Mouse (Mus musculus) left cerebral cortex, postnatal 36 days (tissue): ENCODE results near the gene D1Pas1. TPM values are rescaled to one million over a fixed set of nuclear protein-coding genes. Genes with fewer than 3 reads are reported as not detected.

ENCODE experiments used
- DNase-seq, 2 experiments: peaks; one replicate each; pipeline ENCODE4 v3.0.0; 2021 to 2022; ENCODE audit warnings: low spot score in 2 of 2, mixed read lengths in 1 of 2
- intact Hi-C: fragments of 180-260 bp; cut with DNase I; formaldehyde crosslinking; loops from one replicate; pipeline ENCODE4 v1.15.1; 2025
- total RNA-seq, 2 experiments: library from RNA; stranded (reverse); gene quantifications; 2 replicates each; pipeline ENCODE4 v1.2.3; 2021

Gene D1Pas1
- total RNA-seq, result not detected

DNA sequence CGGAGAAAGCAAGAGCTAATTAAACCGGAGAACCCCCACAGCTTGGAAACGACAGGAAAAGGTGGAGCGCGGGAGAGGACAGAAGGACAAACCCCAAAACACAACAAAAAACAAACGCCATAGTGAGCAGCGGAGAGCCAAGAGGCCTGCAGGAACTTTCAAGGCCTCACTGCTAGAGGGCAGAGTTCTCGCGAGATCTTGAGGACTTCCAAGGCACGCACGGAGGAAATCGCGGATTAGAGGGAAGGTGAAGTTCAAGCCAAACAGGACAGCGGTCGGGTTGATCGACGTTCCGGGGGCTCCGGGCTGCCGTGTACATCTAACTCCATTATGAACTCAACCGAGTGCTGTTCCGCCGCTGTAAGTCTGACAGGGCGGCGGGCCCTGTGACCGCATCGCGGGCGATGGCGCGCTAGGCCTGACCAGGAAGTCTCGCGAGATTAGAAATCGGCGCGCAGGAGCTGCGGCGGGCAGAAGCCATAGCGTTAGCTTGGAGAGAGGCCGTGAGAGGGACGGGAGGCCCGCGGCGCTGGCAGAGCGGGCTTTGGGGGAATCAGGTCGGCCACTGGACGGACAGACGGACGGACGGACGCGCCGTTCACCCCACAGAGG lies at the start of gene D1Pas1:
Gene D1Pas1, plus strand, starts transcription at position 216 of the 612 bp plus-strand sequence.
- no peak for DNase-seq
- intact Hi-C loops, result no loop called here

DNA sequence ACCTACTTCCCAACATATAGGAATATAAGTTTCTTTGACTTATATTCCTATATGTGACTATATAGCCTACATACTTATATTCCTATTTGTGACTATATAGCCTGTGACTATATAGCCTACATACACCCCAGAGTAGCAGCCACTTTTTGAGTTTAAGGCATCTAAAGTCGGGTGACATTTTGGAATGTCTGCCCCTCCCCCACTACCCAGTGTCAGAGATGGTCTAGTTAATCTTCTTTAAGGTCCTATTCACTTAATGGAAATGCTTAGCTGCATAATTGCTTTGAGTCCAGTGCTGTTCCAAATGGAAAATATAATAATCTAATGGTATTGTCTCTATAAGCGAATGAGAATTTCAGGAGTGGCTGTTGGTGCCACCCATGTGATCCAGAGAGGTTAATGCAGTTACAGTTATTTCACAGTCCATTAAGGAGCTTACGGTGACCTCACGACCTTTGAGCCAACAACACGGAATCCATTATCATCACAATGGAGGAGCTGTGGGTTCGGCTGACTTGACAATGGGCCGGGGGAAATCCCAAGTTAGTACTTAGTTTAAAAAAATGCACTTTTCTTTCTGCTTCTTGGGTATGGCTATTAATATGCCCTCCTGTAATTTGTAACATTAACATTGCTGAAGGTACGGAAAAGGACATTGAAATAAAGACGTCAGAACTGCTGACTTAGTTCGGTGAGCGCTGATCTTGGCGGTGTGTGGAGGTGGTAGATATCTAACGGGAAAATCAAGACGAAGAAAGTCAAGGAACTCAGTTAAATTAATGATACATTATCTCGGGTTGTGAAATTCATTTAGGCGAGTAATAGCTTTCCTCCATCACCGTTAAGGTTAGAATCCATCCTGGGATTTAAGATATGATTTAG lies 44.5 kb upstream of the D1Pas1 start:
- intact Hi-C loops, result no loop called here
- no peak for DNase-seq

DNA sequence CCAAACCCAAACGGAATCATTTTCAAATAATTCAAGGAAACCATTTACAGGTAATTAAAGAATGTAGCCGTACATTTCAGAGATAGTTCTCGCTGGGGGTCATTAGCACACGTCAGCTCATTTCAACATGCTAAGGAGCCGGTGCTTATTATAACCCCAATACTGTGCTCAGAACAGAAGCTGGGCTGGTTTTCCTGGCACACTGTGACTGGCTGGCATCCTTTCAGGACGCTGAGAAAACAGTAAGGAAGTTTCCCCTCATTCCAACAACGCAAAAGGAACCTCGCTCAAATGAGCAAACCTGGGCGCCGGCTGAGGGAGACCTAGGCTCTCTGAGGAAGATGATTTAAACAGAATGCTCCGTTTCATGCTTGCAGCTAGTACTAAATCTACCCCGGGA lies 43.2 kb upstream of the D1Pas1 start:
- intact Hi-C loops, result no loop called here
- no peak for DNase-seq

DNA sequence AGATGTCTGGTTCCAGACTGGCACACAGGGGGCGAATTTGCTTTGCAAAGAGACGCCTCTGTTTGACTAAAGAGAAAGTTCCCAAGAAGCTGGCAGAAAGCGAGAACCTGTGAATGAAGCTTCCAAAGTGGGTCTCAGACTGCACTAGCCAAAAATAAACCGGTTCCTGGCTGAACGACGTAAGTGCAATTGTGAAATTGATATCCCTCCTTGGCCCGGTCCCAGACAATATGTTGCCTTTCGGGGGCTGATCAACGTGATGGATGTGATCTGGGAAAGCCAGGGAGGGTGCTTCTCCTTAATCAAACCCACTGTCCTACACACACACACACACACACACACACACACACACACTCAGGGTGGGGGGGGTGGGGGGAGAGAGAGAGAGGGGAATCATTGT lies 41.8 kb upstream of the D1Pas1 start:
- intact Hi-C loops, result no loop called here
- DNase-seq, result no peak

DNA sequence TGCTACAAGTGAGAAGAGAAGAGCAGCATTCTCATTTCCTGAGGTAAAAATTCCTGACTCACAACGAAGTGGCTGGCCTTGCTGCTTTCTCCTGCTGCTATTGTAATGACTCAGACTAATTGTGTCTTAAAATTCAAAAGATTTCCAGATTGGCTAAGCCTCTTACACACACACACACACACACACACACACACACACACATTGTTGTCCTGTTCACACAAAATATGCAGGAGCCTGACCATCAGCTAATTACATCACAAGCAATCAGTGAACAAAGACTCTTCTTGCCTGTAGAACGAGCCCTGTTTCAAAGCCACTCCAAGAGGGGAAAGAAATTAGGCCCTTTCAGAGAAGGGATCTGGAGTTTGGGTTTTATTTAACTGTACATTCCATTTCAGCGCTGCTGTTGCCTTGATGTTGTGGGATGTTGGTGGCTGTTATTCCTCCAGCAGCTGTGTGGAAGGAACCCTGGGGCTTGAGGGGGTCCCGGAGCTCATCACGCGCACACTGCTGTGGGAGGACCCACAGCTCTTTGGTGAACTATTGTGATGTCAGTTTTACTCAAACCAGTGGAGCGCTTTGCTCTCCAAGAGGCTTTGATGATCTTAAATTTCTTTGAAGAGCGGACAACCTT lies 40.8 kb upstream of the D1Pas1 start:
- intact Hi-C loops, result no loop called here
- no peak for DNase-seq

DNA sequence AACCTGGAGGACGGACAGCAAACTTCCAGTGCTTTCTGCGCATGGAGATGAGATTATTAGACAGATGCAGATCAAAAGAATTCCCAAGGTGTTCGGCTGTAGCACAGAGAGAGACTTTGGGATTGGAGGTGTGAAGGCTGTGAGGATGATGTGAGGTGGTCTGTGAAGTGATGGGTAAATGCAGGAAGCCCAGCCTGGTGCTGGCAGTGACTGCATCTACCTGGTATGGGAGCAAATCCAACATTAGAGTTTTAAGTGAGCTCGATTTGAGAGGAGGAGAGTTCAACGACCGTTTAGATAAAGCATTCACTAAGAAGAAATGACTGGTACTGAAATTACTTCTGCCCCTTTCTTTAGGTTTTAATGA lies 40.3 kb upstream of the D1Pas1 start:
- intact Hi-C loops, result no loop called here

DNA sequence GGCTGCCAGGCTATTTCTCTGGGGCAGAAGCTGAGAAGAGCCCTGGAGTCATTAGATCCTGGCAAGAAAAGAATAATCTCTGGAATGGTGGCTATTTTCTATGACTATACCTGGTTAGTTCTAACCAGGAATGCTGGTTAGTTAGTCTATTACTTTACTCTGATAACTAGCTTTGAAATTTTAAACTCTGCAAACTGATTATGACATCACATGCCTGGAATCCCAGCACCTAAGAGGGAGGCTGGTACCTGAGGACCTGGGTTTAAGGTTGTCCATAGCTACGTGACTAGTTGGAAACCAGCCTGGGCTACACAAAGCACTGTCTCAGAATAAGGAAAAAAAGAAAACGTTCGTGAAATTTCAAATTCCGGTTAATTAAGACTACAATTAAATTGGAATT lies 39.7 kb upstream of the D1Pas1 start:
- no peak for DNase-seq
- intact Hi-C loops, result no loop called here

More for the DNA sequence above, 40.3 kb upstream of the D1Pas1 start:
- DNase-seq, result no peak

DNA sequence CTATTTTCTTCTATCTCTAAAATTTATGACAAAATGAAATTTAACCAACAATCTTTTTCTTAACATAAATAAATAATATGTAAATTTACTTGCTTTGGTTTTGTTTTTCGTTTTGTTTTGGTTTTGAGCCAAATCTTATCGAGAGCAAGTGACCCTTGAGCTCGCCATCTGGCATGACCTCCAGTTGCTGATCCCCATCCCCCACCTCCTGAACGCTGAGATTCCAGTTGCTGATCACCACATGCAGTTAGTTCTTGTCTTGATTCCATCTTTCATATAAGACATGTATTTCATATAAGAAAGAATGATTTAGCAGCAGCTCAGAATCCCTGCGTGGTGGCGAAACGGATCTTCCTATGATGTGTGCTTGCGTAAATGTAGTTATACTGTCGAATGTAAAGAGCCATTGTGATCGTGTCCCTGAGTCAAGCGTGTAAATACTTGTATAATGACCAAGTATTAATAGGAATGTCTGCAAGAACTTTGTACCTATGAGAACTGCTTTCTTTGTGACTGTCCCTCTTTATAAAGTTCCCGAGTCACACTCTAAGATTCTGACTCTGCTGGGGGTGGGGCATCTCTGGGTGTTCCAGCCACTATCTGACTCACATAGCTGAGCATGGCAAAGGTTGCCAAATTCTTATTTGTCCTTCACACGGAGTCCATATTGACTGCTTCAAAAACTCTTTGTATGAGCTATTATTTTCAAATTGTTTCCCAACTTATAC lies 36.9 kb upstream of the D1Pas1 start:
- DNase-seq, result no peak
- intact Hi-C loops, result no loop called here

DNA sequence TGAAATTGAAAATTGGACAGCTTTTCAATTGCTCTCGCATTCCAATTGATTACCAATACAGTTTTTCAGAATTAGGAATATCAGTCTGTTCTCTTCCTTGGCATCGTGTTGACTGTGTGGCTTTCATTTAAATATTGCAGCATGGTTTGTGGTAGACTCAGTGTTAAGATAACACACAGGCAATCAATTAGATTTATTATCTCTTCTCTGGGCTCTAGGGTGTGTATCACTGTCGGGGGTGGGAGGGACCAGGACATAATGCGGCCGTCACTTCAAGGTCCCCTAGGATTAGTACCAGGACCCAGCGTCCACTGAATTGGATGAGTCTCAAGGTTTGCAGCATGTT lies 36.4 kb upstream of the D1Pas1 start:
- no peak for DNase-seq
- intact Hi-C loops, result no loop called here

DNA sequence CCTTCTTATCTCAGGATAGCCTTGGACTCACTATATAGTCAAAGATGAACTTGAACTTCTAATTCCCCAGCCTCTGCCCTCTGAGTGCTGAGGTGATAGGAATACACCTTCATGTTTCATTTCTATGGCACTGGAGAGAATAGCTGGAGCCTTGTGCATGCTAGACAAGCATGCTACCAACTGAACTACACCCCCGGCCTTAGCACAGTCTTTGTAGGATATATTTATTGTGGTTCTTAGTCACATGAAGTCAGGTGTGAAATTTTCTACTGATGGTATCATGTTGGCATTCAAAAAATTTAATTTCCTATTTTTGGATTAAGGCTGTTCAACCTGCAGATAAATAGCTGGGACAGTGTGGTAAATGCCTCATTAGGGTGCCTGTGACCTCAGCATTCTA lies 33.0 kb upstream of the D1Pas1 start:
- DNase-seq, result no peak
- intact Hi-C loops, result no loop called here

DNA sequence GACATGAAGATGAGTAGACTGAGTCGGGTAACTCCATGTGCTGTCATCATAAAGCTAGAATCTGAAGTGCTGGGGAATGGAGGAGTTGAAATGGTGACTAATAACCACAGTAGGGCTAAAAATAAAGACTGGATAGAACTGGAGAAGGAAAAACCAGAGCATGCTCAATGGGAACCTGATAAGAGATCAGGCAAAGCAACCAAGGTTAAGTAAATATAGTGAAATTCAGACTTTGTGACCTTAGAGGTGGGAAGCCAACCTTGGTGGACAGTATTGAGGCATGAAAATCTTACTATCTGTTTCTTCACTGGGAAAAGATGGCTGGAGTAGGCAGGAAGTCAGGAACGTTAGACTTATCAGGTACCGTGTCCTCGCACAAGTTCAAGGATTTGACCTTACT lies 14.8 kb upstream of the D1Pas1 start:
- no peak for DNase-seq
- intact Hi-C loops, result no loop called here

DNA sequence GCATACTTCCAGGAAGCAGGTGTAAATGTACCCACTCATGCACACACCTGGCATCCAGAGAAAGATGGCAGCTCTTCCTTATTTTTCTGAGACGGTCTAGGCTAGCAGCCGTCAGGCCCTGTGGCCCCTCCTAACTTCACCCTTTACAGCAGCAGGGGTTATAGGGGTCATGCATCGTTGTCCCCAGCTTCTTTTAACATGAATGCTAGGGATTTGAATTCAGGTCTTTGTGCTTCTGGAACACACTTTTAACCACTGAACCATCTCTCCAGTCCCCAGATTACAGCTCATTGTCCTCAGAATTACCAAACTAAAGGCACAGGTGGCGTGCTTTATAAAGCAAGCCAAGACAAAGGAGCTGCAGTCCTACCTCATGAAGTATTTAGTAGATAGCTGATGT lies 12.6 kb upstream of the D1Pas1 start:
- intact Hi-C loops, result no loop called here
- DNase-seq, result no peak

DNA sequence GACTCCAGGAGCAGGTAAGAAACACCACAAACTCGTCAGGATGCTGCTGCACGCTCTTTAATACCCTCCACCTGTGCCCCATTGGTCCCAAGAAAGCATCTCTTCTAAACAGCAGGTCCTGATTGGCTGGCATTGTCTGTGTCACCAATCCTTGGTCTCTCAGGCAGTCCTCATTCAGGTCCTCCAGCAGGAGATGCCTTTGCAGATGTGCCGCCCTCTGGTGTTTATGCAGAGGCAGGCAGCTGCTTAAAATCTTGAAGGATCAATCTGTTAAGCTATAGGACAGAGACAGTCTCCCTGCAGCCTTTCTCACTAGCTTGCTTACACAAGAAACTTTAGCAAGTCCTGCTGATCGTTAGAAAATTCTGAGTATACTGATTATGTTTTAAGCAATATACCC lies 7.8 kb upstream of the D1Pas1 start:
- DNase-seq, result no peak
- intact Hi-C loops, result no loop called here

DNA sequence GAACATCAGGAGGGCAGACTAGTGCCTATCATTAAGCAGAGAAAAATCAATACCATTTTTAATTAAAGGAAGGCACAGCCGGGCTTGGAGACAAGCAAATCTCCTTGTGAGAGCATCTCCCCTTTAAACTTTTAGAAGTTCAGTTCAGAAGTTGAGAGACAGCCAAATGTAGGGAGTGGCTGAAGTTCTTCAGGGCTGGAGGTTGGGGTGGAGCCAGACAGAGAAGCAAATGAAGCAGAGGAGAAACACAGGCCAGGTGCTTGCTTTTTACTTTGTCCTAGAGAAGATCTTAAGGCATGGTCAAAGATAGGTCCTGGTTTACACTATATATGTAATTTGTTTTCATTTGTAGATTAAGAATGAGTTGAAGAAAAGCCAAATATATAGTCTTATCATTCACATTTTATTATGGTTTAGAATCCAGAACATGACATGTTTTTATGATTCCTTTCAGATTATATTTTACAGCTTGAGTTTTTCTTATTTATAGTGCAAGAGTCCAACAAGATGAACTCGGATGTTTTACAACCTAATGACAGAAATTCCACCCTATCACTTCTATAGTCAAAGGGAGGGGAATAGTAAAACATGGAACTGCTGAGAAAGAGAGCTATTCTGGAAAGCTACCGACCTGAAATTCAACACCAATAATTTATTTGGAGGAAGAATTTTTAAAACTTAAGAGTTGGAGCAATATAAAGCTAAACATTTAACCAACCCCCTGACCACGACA lies 2.9 kb upstream of the D1Pas1 start:
- DNase-seq, result no peak
- intact Hi-C loops, result no loop called here

DNA sequence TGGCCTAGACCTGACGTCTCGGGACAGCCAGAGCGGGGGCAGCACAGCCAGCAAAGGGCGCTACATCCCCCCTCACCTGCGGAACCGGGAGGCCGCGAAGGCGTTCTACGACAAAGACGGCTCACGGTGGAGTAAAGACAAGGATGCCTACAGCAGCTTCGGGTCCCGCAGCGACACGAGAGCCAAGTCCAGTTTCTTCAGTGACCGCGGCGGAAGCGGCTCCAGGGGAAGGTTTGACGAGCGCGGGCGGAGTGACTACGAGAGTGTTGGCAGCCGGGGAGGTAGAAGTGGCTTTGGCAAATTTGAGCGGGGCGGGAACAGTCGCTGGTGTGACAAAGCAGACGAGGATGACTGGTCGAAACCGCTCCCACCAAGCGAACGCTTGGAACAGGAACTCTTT lies 710 bp downstream of the D1Pas1 start:
- no peak for DNase-seq
- intact Hi-C loops, result no loop called here

DNA sequence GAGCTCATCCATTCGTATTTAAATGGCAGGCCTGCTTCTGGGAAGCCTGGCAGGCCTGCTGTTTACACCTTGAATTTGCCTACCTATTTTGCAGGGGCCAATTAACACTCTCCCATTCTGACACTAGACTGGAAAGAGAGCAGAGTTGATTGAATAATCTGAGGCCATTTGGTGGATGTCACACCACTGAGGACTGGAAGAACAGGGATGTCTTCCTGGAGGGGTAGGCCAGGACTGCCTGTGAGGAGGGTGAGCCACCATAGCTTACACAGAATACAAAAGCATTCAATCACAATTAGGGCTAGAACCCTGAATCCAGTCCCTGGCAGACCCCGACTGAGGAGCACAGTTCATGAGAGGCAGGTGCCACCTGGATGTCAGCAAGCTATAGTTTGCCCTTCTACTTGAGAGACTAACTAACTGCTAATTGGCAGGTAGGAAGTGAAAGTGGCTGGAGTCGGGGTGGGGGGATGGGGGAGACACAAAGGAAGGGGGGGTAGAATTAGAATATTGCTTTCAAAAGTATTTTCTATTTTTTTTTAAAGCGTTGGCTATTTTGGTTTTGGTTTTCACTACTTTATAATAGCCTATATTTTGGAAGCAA lies 9.8 kb downstream of the D1Pas1 start:
- intact Hi-C loops, result no loop called here
- no peak for DNase-seq

DNA sequence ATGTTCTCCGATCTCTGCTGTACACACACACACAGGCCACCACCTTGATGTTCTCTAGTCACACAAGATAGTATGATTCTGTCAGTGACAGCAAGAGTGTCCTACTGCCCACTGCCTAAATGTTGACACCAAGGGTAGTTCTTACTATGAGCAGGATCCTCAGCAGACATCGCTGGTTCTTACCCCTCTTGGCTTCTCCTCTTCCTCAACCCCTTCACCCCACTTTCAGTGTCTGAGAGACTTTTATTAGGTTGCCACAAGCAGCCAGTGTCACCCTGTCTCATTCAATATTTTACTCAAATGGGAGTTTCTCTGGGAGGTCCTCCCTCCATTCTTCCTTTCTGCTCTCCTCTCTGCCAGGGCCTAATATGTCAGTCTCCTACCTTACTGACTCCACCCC lies 10.6 kb downstream of the D1Pas1 start:
- intact Hi-C loops, result no loop called here
- no peak for DNase-seq

DNA sequence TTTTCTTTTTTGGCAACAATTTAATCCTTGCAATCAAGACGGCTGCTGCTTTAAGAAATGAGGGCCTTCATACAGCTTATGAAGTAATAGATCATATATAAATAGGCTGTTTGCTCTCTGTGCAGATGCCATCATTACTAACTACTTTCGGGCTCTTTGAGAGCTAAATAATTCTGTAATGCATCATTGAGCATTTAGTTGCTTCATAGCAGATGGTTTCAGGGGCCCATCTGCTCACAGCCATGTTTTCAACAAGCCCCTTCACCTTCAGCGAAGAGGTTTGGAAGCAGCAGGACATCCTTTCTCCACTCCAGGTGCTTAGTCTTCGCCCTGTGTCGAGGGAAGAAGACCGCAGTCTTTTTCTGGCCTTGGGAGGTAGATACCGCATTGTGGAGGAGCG lies 12.2 kb downstream of the D1Pas1 start:
- no peak for DNase-seq
- intact Hi-C loops, result no loop called here

DNA sequence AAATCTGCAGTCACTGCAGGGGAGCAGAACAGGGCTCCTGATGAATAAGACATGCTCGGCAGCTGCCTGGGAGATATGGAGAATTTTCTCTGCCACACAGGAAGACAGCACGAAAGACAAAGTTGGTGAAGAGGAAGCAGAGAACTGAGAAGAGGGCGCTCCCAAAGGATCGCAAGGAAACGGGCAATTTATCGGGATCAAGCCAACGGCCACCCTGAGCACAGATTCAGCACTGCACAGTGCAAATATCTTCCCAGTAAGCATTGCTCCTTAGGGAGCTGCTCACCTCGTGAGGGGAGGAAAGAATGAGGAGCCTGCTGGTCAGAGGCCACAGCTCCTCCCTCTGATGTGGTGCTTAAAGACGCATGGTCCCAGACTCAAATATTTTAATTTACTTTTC lies 13.3 kb downstream of the D1Pas1 start:
- intact Hi-C loops, result no loop called here
- no peak for DNase-seq

DNA sequence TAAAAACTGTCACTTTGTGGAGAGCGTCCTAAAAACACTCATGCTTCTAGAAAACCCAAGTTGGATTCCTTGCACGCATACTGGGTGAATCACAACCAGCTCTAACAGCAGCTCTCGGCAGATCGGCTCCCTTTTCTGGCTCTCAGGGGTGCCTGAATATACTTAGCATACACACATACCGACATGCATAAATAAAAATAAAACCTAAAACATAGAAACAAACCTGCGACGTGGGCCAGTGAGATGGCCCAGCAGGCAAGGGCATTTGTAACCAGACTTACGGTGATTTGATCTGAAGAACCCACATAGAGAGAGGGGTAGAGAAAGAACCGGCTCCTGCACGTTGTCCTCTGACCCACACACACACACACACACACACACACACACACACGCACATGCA lies 17.9 kb downstream of the D1Pas1 start:
- intact Hi-C loops, result no loop called here
- DNase-seq, result no peak
